Comparison of ENCODE assay signal across 8 mouse cellular contexts in the genomic region with DNA sequence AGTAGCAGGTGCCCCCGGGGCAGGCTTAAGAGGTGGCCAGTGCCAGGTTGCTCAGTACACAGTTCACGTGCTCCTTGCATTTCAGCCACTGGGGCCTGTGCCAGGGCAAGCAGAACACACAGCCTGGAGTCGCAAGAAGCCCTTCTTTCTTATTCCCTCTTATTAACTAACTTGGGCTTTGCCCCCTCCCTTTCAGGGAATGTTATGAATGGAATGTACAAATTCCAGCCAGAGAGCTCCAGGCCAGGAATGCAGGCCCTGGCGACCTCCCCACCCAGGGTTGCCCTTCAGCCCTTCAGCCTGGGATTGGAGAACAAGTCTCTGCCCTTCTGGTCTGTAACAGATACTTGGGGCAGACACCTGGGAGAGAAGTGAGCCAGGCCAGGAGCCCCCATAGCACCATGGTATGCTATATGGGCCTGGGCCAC. TPM values are rescaled to one million over a fixed set of nuclear protein-coding genes. Genes with fewer than 3 reads are reported as not detected.
DNase-seq lines count a peak whose midpoint lies in the region; ATAC-seq lines count a peak whose summit lies in the region.

No protein-coding gene starts in this region.

- H3K4me1 ChIP-seq in liver, embryonic 16.5 days (ENCODE audit: control insufficient read depth, low read depth, low read length): peaks cover 4% of the 10 kb centered on the region; the same call in 1 of the 2 replicates

- H3K27me3 ChIP-seq in liver, embryonic 16.5 days (ENCODE audit: control insufficient read depth, insufficient read depth, low read depth, low read length): no peaks in the 10 kb centered on the region

- no peak overlapping the region for H3K4me3 ChIP-seq in liver, embryonic 16.5 days (ENCODE audit: low read depth, low read length)

- H3K36me3 ChIP-seq in liver, embryonic 16.5 days (ENCODE audit: control insufficient read depth, insufficient read depth): no peaks in the 10 kb centered on the region

- DNase-seq in cerebellum, postnatal 25 days: peak; percentile 39 to 54
- no peak for DNase-seq in cerebellum, adult 9-10 months
- peak; percentile 65 for DNase-seq in embryo, embryonic 10 days (ENCODE audit: low spot score)
- peak; percentile 65 for DNase-seq in heart, adult 8-10 months (ENCODE audit: low spot score)
- DNase-seq in kidney, adult 8-10 months: peak; percentile 97 to 99
- peak; percentile 20 for DNase-seq in right cerebral cortex, postnatal 14 days
- no peak for DNase-seq in thymus, postnatal 4 days

- peak; percentile 69 for ATAC-seq in liver, embryonic 16.5 days (ENCODE audit: low read depth)

- no peak overlapping the region for H3K9ac ChIP-seq in liver, embryonic 16.5 days (ENCODE audit: low read depth, low read length)

- H3K9me3 ChIP-seq in liver, embryonic 16.5 days (replicated peaks; ENCODE audit: control insufficient read depth, low read length): no peaks in the 10 kb centered on the region

- WGBS in liver, embryonic 16.5 days (ENCODE audit: insufficient replicate concordance): 56% methylated on average over 4 of the region's 4 CpGs

- H3K4me2 ChIP-seq in liver, embryonic 16.5 days (ENCODE audit: low read depth, low read length): no peak overlapping the region

- no peak overlapping the region for H3K27ac ChIP-seq in liver, embryonic 16.5 days (ENCODE audit: low read length)

RNA-seq across cellular contexts. Expression of a gene that starts 22.0 kb away (rescaled TPM):
- total RNA-seq in heart, adult 8-10 months (2022): 1 to 10 TPM; 1.8 to 5.1 (median 3.7) TPM
- 35.9 and 48.3 TPM in 2 replicates for polyA plus RNA-seq in liver, embryonic 16.5 days (2015; fragmentation: Nextera tagmentation; extraction: Ambion mirVana)

RNA-seq across cellular contexts. Expression of a gene that starts 45.8 kb away (rescaled TPM):
- 10 to 100 TPM; 55.7 to 79.2 (median 65.3) TPM for total RNA-seq in heart, adult 8-10 months (2022)
- 21.7 and 25.8 TPM in 2 replicates for polyA plus RNA-seq in liver, embryonic 16.5 days (2015; fragmentation: Nextera tagmentation; extraction: Ambion mirVana)

Comparison
In these comparisons a context has a peak if more than half of its experiments do, and no peak if none do; other contexts are left out.
1. DNase-seq: peak in cerebellum, postnatal 25 days (2 of 2), embryo, embryonic 10 days (single experiment), heart, adult 8-10 months (single experiment), kidney, adult 8-10 months (2 of 2) and right cerebral cortex, postnatal 14 days (single experiment); none in cerebellum, adult 9-10 months (single experiment) and thymus, postnatal 4 days (single experiment).